12 mouse cellular contexts compared by ENCODE assay signal in genomic region chr12:87332511-87332910, GRCm38 (mm10). TPM values are rescaled to one million over a fixed set of nuclear protein-coding genes. Genes with fewer than 3 reads are reported as not detected.
A peak's percentile ranks its signal among the peaks of the same experiment; 100 is the strongest.
DNase-seq lines count a peak whose midpoint lies in the region; ATAC-seq and TF ChIP-seq lines count a peak whose summit lies in the region.
"Had no signal": no experiment of that assay in that cellular context is flagged by ENCODE, and none has a peak within 500 bp of the region (broad histone marks: within the 10 kb centered on the region; RNA-seq: fewer than 3 reads in every experiment).

No protein-coding gene starts in this region.

- no peaks in the 10 kb centered on the region for H3K9me3 ChIP-seq in kidney, embryonic 15.5 days (replicated peaks)
- H3K9me3 ChIP-seq: embryonic facial prominence, embryonic 13.5 days; limb, embryonic 13.5 days had no signal

- H3K36me3 ChIP-seq in kidney, adult 2 months (ENCODE audit: control insufficient read depth, insufficient read depth, low read length), result peaks cover 3% of the 10 kb centered on the region
- H3K36me3 ChIP-seq in kidney, embryonic 15.5 days, result peaks cover 15% of the 10 kb centered on the region; the same call in 1 of the 2 replicates
- H3K36me3 ChIP-seq: embryonic facial prominence, embryonic 13.5 days had no signal

- no peak overlapping the region for H3K9ac ChIP-seq in kidney, embryonic 15.5 days
- H3K9ac ChIP-seq: embryonic facial prominence, embryonic 13.5 days; limb, embryonic 13.5 days had no signal

- H3K4me3 ChIP-seq in kidney, adult 2 months (ENCODE audit: insufficient read depth, low read depth, low read length), result no peak overlapping the region
- H3K4me3 ChIP-seq in kidney, embryonic 15.5 days (replicated peaks), result no peak overlapping the region
- H3K4me3 ChIP-seq: embryonic facial prominence, embryonic 13.5 days; limb, embryonic 13.5 days had no signal

- no peak for TF ChIP-seq POLR2A in kidney, adult 2 months (IDR thresholded peaks at IDR 0.05; ENCODE audit: low read depth, low read length)

- H3K4me1 ChIP-seq in kidney, adult 2 months (ENCODE audit: control insufficient read depth, insufficient read depth, low read length), result peaks cover 7% of the 10 kb centered on the region
- H3K4me1 ChIP-seq in kidney, embryonic 15.5 days, result 0 out of 2 replicates have a peak, but pooled peaks cover 5% of the 10 kb centered on the region

- no peak overlapping the region for H3K4me2 ChIP-seq in kidney, embryonic 15.5 days
- H3K4me2 ChIP-seq: embryonic facial prominence, embryonic 13.5 days; limb, embryonic 13.5 days had no signal

- no peaks in the 10 kb centered on the region for H3K27me3 ChIP-seq in kidney, adult 2 months (replicated peaks; ENCODE audit: control insufficient read depth, insufficient read depth, low read length)
- H3K27me3 ChIP-seq in kidney, embryonic 15.5 days, result no peaks in the 10 kb centered on the region
- H3K27me3 ChIP-seq: embryonic facial prominence, embryonic 13.5 days; limb, embryonic 13.5 days had no signal

- WGBS in kidney, adult 2 months, result 54% methylated on average over 4 of the region's 4 CpGs
- 69% methylated on average over 4 of the region's 4 CpGs for WGBS in kidney, embryonic 15.5 days

- H3K27ac ChIP-seq in kidney, adult 2 months (ENCODE audit: insufficient read depth, low read depth, low read length), result no peak overlapping the region
- no peak overlapping the region for H3K27ac ChIP-seq in kidney, embryonic 15.5 days
- H3K27ac ChIP-seq: embryonic facial prominence, embryonic 13.5 days; limb, embryonic 13.5 days had no signal

- no peak for ATAC-seq in kidney, embryonic 15.5 days (replicated peaks; ENCODE audit: low FRiP score)
- ATAC-seq: forebrain, embryonic 16.5 days had no signal

- no peak for TF ChIP-seq CTCF in kidney, adult 2 months (conservative IDR thresholded peaks at IDR 0.05; ENCODE audit: insufficient read depth, insufficient read length, low read depth, low read length)

- DNase-seq in cerebellum, postnatal 14 days, result peak; percentile 51 to 74
- DNase-seq in cerebellum, adult 9-10 months, result no peak
- peak; percentile 26 for DNase-seq in kidney, adult 2 months
- peak; percentile 54 for DNase-seq in adrenal gland, postnatal 10 days
- DNase-seq in cerebellum, postnatal 36 days, result peak; percentile 13 to 19
- DNase-seq in ovary, adult 18-20 months (ENCODE audit: low spot score), result no peak
- DNase-seq: right cerebral cortex, adult 18-20 months; thymus, adult 2 months had no signal

RNA-seq across cellular contexts. Expression of gene Ism2, which starts 33.0 kb away (rescaled TPM):
- polyA plus RNA-seq in kidney, adult 2 months (2012; rRNA removed), result 0.06 TPM in 1 of 2 replicates, not detected in the other
- 0.98 and 1.1 TPM in 2 replicates for polyA plus RNA-seq in kidney, embryonic 15.5 days (2015; fragmentation: Nextera tagmentation; extraction: Ambion mirVana)
- under 1 TPM; 0.18 to 0.55 TPM for total RNA-seq in adrenal gland, postnatal 10 days (2021)

RNA-seq across cellular contexts. Expression of gene Sptlc2, which starts 55.6 kb away (rescaled TPM):
- 24.8 and 35.0 TPM in 2 replicates for polyA plus RNA-seq in kidney, adult 2 months (2012; rRNA removed)
- polyA plus RNA-seq in kidney, embryonic 15.5 days (2015; fragmentation: Nextera tagmentation; extraction: Ambion mirVana), result 75.4 and 78.5 TPM in 2 replicates
- total RNA-seq in adrenal gland, postnatal 10 days (2021), result 100 to 1,000 TPM; 135 to 149 TPM

Comparison
In these comparisons a context has a peak if more than half of its experiments do, and no peak if none do; other contexts are left out.
1. DNase-seq: peak in cerebellum, postnatal 14 days (2 of 2), kidney, adult 2 months (single experiment), adrenal gland, postnatal 10 days (single experiment) and cerebellum, postnatal 36 days (2 of 2); none in cerebellum, adult 9-10 months (single experiment) and ovary, adult 18-20 months (single experiment).